17 mouse cellular contexts compared by ENCODE assay signal in genomic region chr8:103902516-103902915, GRCm38 (mm10).
"Had no signal": no experiment of that assay in that cellular context is flagged by ENCODE, and none has a peak within 500 bp of the region (broad histone marks: within the 10 kb centered on the region; RNA-seq: fewer than 3 reads in every experiment).

No protein-coding gene starts in this region.

- H3K9me3 ChIP-seq: lung, embryonic 15.5 days; midbrain, embryonic 15.5 days; neural tube, embryonic 12.5 days; stomach, embryonic 15.5 days had no signal

- H3K27me3 ChIP-seq: lung, embryonic 15.5 days; megakaryocyte, embryonic 14.5 days; midbrain, embryonic 13.5 days; midbrain, embryonic 15.5 days; neural tube, embryonic 12.5 days; stomach, embryonic 15.5 days had no signal

- H3K4me2 ChIP-seq: lung, embryonic 15.5 days; midbrain, embryonic 11.5 days; midbrain, embryonic 13.5 days; midbrain, embryonic 15.5 days; neural tube, embryonic 12.5 days; stomach, embryonic 15.5 days had no signal

- ATAC-seq: lung, postnatal 0 days; midbrain, embryonic 13.5 days; midbrain, embryonic 15.5 days had no signal

- DNase-seq: lung, adult 2 months; lung, postnatal 14 days; lung, postnatal 36 days; right cerebral cortex, postnatal 14 days; thymus, adult 2 months; thymus, postnatal 25 days; thymus, postnatal 4 days had no signal

- H3K27ac ChIP-seq: lung, embryonic 15.5 days; macrophage; midbrain, embryonic 13.5 days; midbrain, embryonic 15.5 days; neural tube, embryonic 12.5 days; stomach, embryonic 15.5 days; stomach, postnatal 0 days had no signal

- H3K4me3 ChIP-seq: lung, embryonic 15.5 days; megakaryocyte, embryonic 14.5 days; midbrain, embryonic 13.5 days; midbrain, embryonic 15.5 days; neural tube, embryonic 12.5 days; stomach, embryonic 15.5 days had no signal

- H3K36me3 ChIP-seq: lung, embryonic 15.5 days; midbrain, embryonic 13.5 days; midbrain, embryonic 15.5 days; neural tube, embryonic 12.5 days; stomach, embryonic 15.5 days had no signal

- H3K9ac ChIP-seq: lung, embryonic 15.5 days; midbrain, embryonic 13.5 days; midbrain, embryonic 15.5 days; neural tube, embryonic 12.5 days; stomach, embryonic 15.5 days had no signal

- H3K4me1 ChIP-seq: megakaryocyte, embryonic 14.5 days; midbrain, embryonic 13.5 days; midbrain, embryonic 15.5 days; neural tube, embryonic 12.5 days; stomach, embryonic 15.5 days had no signal
